Mouse (Mus musculus) CH12F3 (cell line): ENCODE results near the gene Pea15a.

Experiments used
- in situ Hi-C: fragments of 300-500 bp; cut with MboI; formaldehyde crosslinking; loops from 2 replicates; pipeline ENCODE4 v1.14.3; 2020; ENCODE audit warnings: low sequenced_read_pairs

Pea15a gene

GRCm38 (mm10) chr1:172204814-172205740 is 1.5 kb downstream of the Pea15a start:
- in situ Hi-C loops, result no loop called here

- in situ Hi-C loops, result no loop called here
Observed at GRCm38 (mm10) chr1:172204033-172204813, 2.4 kb downstream of the Pea15a start.

DNA sequence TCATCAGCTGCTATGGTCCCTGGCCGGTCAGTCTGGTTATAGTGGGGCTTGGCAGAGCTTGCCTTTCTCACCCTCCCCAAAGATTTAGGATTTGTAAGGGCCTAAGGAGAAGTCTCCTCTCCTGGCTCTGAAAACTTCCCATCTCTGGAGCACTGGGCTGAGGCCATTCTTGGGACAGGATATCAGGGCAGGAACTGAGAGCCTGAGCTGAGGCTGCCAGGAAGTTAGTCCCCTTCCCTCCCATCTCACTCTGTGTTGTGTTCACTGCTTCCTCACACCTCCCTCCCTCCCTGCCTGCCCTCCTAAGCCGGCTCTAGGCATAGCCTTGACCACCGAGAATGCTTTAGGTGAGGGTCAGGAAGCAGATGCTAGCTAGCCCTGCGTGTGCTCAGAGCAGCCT is 3.0 kb downstream of the Pea15a start:
- in situ Hi-C loops, result no loop called here

GRCm38 (mm10) chr1:172202894-172203522 is 3.6 kb downstream of the Pea15a start:
- in situ Hi-C loops, result no loop called here

GRCm38 (mm10) chr1:172201967-172202880 is 4.4 kb downstream of the Pea15a start:
- in situ Hi-C loops, result no loop called here

- in situ Hi-C loops, result no loop called here
Observed at GRCm38 (mm10) chr1:172200871-172201447, 5.6 kb downstream of the Pea15a start.

DNA sequence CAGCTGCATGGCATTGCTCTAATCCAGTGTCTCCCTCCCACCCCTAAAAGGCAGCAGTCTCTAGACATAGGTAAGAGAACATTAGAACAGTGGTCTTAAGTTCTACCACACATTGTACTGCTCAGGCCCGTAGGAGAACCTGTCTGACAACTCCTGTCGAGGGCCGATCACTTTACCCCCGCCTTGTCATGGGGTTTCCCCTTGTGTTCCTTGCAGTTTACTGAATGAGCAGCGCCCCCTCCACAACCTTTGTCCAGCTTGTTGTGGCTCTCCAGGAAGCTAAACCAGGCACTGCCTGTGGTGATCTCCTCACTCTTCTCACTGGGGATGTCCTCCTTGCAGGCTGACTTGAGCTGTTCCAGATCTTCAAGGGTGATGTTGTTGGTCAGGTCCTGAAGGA is 6.4 kb downstream of the Pea15a start:
- in situ Hi-C loops, result no loop called here

DNA sequence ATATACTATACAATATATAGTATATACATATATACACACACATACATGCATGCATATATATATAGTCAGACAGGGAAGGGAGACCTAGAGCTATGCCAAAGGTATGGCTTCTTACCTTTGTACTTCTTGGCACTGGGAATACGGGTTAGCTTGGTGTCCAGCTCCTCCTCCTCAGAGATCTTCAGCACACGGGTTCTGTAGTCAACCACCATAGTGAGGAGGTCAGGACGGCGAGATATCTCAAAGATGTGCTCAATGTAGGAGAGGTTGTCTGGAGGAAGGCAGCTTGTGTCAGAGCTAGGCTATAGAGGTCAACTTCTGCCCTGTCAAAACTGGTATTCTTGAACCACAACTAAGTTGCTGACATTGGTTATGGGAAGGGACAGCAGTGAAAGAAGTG is 7.6 kb downstream of the Pea15a start:
- in situ Hi-C loops, result no loop called here

DNA sequence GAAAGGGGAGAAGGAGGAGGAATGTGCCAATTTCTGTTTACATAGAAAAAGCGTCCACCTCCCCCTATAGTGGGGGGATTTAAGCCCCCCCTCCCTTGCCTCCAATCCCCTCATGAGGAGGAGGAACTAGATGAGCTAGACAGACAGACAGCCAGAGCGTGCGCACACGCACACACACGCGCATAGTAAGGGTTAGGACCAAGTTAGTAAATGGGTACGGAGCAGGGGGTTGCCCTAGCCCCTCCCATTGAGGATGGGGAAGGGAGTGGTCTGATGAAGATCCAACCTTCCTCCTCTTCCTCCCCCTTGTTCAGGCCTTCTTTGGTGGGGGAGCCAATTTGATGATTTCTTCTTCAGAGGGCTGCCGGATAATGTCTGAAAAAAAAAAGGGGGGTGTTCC is 8.3 kb downstream of the Pea15a start:
- in situ Hi-C loops, result no loop called here

DNA sequence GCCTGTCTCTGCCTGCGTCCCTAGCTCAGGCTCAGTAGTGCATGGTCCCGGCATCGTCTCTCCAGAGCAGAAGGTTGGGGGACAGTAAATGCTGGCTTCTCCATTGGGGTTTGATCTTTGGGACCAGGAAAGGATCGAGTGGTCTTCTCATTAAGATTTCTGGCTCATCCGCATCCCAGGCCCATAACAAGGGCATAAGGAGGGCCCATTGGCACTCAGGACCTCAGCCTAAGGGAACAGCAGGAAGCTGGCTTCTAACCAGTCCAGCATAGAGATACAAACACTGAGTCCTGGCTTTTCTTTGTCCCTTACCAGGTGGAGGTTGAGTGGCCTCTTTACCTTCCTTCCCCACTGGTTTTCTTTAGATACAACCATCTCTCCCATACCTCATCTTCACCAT is 8.8 kb downstream of the Pea15a start:
- in situ Hi-C loops, result no loop called here

GRCm38 (mm10) chr1:172197146-172197545 is 9.5 kb downstream of the Pea15a start:
- in situ Hi-C loops, result no loop called here

- in situ Hi-C loops, result no loop called here
Observed at GRCm38 (mm10) chr1:172194435-172194834, 12.2 kb downstream of the Pea15a start.

GRCm38 (mm10) chr1:172192217-172192616 is 14.4 kb downstream of the Pea15a start:
- in situ Hi-C loops, result no loop called here

DNA sequence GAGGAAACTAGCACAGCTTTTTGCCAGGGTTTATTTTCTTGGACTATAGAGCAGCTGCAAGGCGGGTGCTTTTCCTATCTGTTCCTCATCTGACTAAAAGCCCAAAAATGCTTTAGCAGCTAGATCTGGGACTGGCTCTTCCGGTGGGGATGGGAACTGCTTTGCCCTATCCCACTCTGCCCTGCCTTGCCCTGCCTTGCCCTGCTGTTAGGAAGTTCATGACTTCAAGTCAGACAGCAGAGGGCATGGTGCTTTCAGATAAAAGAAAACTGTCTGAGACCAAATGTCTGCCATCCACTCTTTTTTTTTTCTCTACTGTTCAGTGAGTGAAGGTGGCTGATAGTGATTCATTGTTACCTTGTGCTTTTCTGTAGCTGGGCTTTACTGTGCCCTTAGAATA is 15.0 kb downstream of the Pea15a start:
- in situ Hi-C loops, result no loop called here

DNA sequence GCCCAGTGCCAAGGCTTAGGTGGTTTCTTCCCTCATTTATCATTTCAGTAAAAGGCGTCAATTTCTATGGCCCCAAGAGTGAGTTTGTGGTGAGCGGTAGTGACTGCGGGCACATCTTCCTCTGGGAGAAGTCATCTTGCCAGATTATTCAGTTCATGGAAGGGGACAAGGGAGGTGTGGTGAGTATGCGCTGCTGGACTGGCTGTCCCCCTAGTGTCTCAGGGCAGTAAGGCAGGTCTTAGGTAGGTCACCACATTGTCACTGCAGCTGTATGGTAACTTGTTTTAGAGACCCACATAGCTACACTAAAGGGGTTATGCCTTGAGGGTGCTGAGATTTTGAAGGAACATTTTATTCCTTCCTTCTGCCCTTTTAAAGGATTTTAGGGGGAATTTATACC is 17.7 kb downstream of the Pea15a start:
- in situ Hi-C loops, result no loop called here

DNA sequence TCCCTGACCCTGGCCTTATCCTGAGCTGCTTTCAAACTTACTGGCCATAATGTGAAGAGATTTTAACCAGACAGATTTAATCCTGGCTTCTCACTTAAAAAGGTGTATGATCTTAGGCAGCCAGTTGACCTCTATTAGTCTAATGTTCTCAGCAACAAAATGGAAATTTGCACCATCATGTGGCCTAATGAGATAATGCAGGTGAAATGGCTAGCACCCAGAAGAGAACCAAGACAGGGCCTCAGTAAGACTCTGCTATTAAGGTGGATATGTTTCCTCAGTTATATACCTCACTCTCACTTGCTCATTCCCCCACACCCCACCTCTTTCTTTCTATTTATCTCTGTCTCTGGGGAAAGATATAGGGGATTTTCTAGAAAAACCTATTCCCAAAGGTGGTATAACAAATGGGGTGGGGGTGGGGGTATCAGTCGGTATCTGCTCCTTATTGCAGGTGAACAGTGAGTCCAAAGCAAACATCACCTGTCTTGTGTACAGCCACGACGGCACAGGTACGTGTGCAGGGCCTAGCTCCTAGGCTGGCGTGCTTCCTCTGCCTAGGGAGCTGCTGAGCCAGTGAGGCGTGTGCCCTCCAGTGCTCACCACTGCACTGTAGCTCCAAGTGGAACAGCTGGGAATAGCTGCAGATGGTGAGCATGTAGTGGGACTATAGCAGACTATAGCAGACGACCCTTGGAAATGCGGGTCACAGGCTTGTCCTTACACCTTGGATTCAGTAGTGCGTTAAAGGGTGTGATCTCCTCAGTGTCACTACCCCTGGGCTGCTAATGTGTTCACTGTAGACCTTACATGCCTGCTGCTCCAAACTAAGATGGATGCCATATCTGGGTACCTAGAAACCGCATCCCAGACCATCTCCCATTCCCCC is 20.0 kb downstream of the Pea15a start:
- in situ Hi-C loops, result no loop called here

DNA sequence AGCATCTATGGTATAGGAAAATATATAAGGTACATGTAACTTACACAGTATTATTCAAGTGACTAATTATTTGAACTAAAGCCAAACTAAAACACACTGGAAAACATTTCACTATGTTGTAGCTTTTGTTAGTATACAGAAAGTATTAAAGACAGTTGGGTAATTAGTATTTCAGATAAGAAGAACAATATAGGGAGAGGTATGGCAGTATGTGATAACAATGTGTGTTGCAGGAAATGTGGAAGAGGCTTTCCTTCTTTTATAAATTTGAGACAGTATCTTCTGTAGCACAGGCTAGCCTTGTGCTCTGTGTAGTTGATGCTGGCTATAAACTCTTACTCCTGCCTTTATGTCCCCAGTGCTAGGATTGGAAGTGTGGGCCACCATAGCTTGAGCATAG is 22.7 kb downstream of the Pea15a start:
- in situ Hi-C loops, result no loop called here

- in situ Hi-C loops, result no loop called here
Observed at GRCm38 (mm10) chr1:172183056-172183455, 23.5 kb downstream of the Pea15a start.

- in situ Hi-C loops, result no loop called here
Observed at GRCm38 (mm10) chr1:172181777-172182176, 24.8 kb downstream of the Pea15a start.
